Mouse (Mus musculus): ENCODE results near the gene Myh13.

GRCm38 (mm10) chr11:67353011-67353410 is 31.6 kb downstream of the Myh13 start:
- TF ChIP-seq POLR2A (IDR thresholded peaks at IDR 0.05; ENCODE audit: extremely low read depth, insufficient read depth, low read length) (no peak), CTCF (IDR thresholded peaks at IDR 0.05; ENCODE audit: extremely low read depth, insufficient read depth, low read length) (no peak; the same call in 1 of the 2 replicates)
